Mouse (Mus musculus): ENCODE results near the gene Cacna1d.

The Cacna1d gene

GRCm38 (mm10) chr14:30168387-30168786 is 322.9 kb downstream of the Cacna1d start:
- no peak for DNase-seq (ENCODE audit: low spot score in 2 of 2)

- no peak for DNase-seq (ENCODE audit: low spot score in 2 of 2)
Observed at GRCm38 (mm10) chr14:30167606-30168005, 323.6 kb downstream of the Cacna1d start.

DNA sequence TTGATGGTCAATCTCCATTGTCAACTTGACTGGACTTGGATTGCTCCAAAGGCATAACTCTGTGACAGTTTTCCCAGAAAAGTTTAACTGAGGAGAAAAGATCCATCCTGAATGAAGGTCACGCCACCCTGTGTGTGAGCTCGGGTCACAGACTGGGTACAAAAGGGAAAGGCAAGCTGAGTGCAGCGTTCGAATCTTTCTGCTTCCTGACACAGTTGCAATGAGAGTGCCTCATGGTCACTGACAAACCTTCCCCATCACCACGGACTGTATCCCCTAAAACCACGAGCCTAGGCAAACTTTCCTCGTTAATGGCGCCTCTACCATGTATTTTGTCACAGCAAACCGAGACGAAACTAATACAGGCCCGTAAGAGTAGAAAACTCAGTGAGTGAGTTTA is 325.2 kb downstream of the Cacna1d start:
- no peak for DNase-seq (ENCODE audit: low spot score in 2 of 2)

DNA sequence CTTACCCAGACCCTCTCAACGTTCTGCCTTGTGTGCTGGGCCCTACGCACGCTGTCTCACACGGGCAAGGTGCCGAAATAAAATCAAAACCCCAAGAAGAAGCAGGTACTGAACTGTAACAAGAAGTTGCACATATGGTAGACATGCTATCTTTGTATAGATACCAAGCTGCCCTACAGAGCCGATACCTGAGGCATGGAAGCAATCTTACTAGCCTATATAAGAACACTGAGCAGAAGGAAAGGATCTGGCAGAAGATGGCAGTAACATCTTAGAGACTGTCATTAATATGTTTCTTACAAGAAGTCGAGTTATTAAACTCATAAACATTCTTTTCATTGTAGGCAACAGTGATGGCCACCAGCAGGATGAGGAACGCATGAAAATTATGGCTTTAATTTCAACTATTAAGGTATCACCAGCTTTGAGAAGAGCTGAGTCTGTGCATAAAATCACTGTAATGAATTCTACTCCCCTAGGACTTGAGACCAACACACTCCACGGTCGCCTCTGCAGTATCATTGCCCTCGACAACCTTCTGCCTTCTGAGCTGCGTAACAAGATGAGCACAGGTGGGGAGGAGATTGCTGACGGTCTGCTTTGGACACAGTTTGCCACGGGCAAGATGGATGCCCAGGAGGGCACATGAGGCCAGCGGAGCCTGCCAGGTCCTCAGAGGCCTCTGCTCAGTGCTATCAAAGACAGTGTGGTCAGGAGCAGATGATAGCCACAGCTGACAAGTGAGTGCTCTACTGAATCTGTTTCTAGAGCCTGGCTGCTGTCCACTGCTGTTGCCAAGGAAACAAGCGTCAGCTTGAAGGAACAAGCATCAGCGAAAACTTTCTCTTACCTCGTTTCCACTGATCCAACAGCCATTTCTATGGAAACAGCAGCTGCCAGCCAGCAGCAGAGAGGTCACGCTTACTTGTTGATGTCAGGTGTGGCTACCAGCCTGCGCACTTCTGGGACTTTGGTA is 327.2 kb downstream of the Cacna1d start:
- DNase-seq (ENCODE audit: low spot score in 2 of 2): no peak

- no peak for DNase-seq (ENCODE audit: low spot score in 2 of 2)
Observed at GRCm38 (mm10) chr14:30147774-30148173, 343.5 kb downstream of the Cacna1d start.

DNA sequence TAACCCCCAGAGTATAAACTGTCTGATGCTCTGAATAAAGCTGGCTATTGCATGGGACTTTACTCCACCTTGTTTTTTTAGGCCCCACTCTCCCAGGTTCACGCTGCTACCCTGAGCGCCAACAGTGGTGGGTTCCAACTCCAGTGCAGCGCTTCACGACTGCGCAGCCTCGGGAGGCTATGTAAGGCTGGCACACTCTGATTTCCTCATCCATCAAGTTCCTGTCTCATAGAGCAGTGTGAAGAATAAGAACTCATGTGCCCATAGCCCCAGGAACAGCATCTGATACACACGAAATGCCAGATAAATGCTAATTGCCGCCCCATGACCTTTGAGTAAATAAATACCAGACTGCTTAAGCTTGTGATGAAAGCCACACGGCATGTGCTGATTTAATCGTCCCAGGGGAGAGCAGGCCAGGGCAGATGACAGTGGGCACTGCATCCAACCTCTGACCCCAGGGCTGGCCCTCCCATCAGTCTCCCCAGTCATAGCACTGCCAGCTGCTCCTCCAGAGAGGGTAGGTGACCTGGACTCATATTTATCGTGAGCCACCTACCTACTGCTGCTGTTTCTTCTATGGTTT is 352.8 kb downstream of the Cacna1d start:
- DNase-seq (ENCODE audit: low spot score in 2 of 2): no peak

GRCm38 (mm10) chr14:30137961-30138360 is 353.3 kb downstream of the Cacna1d start:
- no peak for DNase-seq (ENCODE audit: low spot score in 2 of 2)

GRCm38 (mm10) chr14:30136965-30137364 is 354.3 kb downstream of the Cacna1d start:
- peak; percentile 66 to 85 for DNase-seq (ENCODE audit: low spot score in 2 of 2)

- DNase-seq (ENCODE audit: low spot score in 2 of 2): no peak
Observed at GRCm38 (mm10) chr14:30135351-30135750, 355.9 kb downstream of the Cacna1d start.

GRCm38 (mm10) chr14:30133684-30134083 is 357.6 kb downstream of the Cacna1d start:
- no peak for DNase-seq (ENCODE audit: low spot score in 2 of 2)

DNA sequence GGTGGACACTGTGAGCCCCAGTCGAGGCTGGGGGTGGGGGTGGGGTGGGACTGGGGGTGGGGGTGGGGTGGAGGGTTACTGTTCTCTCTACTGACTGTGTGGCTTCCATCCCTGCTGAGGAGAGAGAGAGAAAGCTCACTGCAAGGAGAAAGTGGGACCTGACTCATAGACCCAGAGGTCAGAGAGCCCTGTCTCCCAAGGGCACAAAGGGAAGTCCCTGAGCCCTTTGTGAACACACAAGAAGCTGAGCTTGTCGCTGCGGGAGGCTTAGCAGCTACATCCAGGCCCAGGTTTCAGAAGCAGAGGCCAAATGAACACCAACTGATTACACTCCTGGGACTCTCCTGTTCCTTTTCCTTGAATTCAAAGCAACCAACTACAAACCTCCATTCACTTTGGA is 360.0 kb downstream of the Cacna1d start:
- DNase-seq (ENCODE audit: low spot score in 2 of 2): no peak

GRCm38 (mm10) chr14:30130092-30130491 is 361.2 kb downstream of the Cacna1d start:
- no peak for DNase-seq (ENCODE audit: low spot score in 2 of 2)

DNA sequence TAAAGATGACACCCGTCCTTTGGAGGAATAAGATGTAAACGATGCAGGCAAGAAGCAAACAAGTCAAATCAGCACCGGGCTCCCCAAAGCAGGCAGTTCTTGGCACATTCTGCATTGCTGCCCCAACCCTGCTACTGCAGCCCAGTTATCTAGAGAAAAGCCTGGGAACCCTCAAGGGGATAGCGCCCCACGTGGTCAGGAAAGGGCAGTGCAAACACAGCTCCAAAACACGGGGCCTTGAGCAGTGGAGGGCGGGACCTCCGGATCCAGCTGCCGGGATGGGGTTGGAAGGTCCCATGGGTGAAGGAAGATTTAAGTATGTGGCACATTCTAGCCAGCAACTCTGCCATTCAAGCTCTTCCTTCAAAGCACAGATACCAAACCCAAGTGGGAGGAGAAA is 361.9 kb downstream of the Cacna1d start:
- peak in 1 of 2 experiments; percentile 23 for DNase-seq (ENCODE audit: low spot score in 2 of 2)

GRCm38 (mm10) chr14:30124951-30125690 is 366.1 kb downstream of the Cacna1d start:
- DNase-seq (ENCODE audit: low spot score in 2 of 2): peak in 1 of 2 experiments; percentile 33

DNA sequence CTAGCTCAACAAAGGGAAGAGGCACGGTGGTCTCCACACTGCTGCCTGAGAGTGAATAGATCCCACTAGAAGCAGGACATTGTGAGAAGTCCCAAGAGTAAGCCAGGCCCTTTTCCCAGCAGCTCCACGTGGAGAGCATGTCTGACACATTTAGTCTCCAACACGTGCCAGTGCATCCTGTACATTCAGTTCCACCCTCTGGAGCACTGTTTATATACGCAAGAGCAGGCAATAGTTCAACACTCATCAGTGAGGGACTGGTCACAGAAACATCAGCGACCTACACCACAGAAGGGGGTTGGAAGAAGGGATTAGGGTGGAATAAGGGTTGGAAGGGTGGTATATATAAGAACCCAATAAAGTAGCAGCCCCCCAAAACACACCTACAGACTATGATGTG is 371.2 kb downstream of the Cacna1d start:
- DNase-seq (ENCODE audit: low spot score in 2 of 2): no peak

DNA sequence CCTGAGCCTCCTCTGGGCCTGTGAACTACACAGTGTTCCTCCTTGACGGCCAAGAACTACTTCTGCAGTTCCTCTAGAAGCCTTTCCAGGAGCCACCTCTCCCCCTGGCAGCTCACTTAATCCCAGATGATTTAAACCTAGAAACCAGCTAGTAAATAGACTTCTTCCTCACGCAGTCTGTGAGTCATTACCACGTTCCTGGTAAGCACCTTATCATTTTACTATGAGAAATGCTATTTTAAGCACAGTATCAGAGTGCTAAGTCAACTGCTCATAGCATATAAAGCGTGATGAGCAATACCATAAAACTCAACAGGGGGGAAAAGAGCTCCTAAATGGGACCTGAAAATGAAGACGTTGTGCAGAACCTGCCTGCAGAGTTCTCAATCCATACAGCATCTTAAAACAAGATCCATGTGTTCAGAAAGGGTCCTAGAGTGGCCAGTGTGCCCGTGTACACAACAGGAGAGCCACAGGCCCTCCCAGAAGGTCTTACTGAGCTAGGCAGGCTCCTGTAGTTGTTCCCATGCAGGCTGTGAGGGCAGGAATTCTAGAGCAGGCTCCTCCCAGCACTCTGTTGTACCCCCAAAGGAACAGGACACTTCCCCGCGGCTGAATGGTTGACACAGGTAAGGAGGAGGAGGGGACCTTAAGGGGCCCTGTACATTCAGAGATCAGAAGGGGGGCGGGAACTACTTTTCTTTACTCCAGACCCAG is 377.7 kb downstream of the Cacna1d start:
- no peak for DNase-seq (ENCODE audit: low spot score in 2 of 2)

DNA sequence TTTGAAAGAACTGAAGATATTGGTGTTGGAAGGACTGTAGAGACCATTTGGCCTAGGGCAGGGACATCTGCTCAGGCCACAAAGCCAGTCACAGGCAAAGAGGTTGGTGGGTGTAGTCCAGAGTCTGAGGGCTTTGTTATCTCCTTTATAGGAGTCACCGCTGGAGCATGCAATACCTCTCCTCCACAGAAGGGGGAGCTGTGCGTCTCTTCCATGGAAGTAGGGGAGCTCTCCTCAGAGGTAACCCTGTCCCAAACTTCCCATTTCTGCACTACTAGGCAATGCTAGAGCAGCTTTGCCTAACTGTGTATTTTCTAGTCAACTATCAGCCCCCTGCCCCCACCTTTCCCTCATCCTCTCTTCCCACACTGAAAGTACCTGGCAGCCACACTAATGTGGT is 382.2 kb downstream of the Cacna1d start:
- DNase-seq (ENCODE audit: low spot score in 2 of 2): peak in 1 of 2 experiments; percentile 10

DNA sequence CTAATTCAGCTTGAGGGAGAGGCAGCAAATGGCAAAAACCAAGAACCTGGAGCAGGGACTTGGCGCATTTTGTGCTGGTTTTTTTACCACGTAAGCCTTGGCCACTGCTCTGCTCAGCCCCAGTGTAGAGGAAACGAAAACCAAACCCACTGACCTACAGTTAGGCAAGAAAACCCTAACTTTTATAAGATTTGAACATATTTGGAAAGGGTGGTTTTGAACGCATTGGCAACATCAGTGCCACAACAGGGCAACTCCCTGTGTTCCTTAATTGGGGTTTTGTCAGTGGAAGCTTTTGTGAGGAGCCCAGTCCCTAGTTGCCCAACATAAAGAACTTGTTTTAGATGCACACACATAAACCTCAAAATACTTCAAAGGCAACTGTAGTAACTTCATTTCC is 384.7 kb downstream of the Cacna1d start:
- no peak for DNase-seq (ENCODE audit: low spot score in 2 of 2)

- no peak for DNase-seq (ENCODE audit: low spot score in 2 of 2)
Observed at GRCm38 (mm10) chr14:30105551-30105950, 385.7 kb downstream of the Cacna1d start.

- no peak for DNase-seq (ENCODE audit: low spot score in 2 of 2)
Observed at GRCm38 (mm10) chr14:30103946-30104536, 387.2 kb downstream of the Cacna1d start.

DNA sequence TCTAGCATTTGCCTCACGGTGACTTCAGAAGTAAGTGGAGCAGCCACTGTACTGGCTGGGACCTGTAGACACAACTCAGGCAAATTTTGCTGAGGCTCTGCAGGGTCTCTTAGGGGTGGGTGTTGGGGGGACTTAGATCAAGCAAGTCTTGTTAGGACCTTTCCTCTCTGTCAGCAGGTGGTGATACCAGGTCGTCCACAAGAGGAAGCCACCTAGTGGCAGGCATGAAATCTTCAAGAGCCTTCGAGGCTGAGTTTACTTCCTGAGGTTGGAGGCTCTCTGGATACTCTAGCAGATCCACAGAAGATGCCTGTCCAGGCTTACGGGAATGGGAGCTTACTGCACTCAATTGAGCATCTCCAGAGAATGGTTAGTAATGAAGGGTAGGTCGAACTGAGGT is 394.0 kb downstream of the Cacna1d start:
- DNase-seq (ENCODE audit: low spot score in 2 of 2): no peak
